14 mouse cellular contexts compared by ENCODE assay signal in genomic region chr9:117926700-117927465, GRCm38 (mm10).
DNase-seq lines count a peak whose midpoint lies in the region; ATAC-seq and TF ChIP-seq lines count a peak whose summit lies in the region.
"Had no signal": no experiment of that assay in that cellular context is flagged by ENCODE, and none has a peak within 500 bp of the region (broad histone marks: within the 10 kb centered on the region; RNA-seq: fewer than 3 reads in every experiment).

No protein-coding gene starts in this region.

- H3ac ChIP-seq in myocyte (ENCODE audit: control insufficient read depth, insufficient read length), result no peak overlapping the region

- H3K4me1 ChIP-seq in forebrain, postnatal 0 days (ENCODE audit: insufficient read depth), result no peaks in the 10 kb centered on the region
- H3K4me1 ChIP-seq in forebrain, embryonic 11.5 days (replicated peaks; ENCODE audit: control insufficient read depth, insufficient read depth, low read length), result no peaks in the 10 kb centered on the region; the same call in 1 of the 2 replicates
- H3K4me1 ChIP-seq: embryonic facial prominence, embryonic 12.5 days had no signal

- H3K79me2 ChIP-seq in myocyte (ENCODE audit: control insufficient read depth, insufficient read depth), result no peaks in the 10 kb centered on the region

- H3K4me2 ChIP-seq in myocyte (ENCODE audit: low read depth), result peak overlapping the region; percentile 51
- no peak overlapping the region for H3K4me2 ChIP-seq in forebrain, postnatal 0 days (ENCODE audit: low read depth)
- H3K4me2 ChIP-seq in forebrain, embryonic 11.5 days (ENCODE audit: low read depth, low read length, severe bottlenecking), result no peak overlapping the region
- H3K4me2 ChIP-seq: embryonic facial prominence, embryonic 12.5 days had no signal

- H3K36me3 ChIP-seq in myocyte (ENCODE audit: control insufficient read depth, insufficient read depth), result no peaks in the 10 kb centered on the region
- H3K36me3 ChIP-seq in forebrain, postnatal 0 days (ENCODE audit: insufficient read depth), result no peaks in the 10 kb centered on the region
- no peaks in the 10 kb centered on the region for H3K36me3 ChIP-seq in forebrain, embryonic 11.5 days (ENCODE audit: control insufficient read depth, insufficient read depth, low read length)
- H3K36me3 ChIP-seq: embryonic facial prominence, embryonic 12.5 days had no signal

- ATAC-seq in frontal cortex, adult (ENCODE audit: low TSS enrichment), result peak; percentile 97
- ATAC-seq in forebrain, postnatal 0 days, result no peak
- ATAC-seq in forebrain, embryonic 11.5 days (replicated peaks; ENCODE audit: low FRiP score), result no peak
- ATAC-seq: forebrain, embryonic 14.5 days; lung, postnatal 0 days had no signal

- H3K9ac ChIP-seq in forebrain, postnatal 0 days, result no peak overlapping the region
- no peak overlapping the region for H3K9ac ChIP-seq in forebrain, embryonic 11.5 days (ENCODE audit: low read length)
- H3K9ac ChIP-seq: embryonic facial prominence, embryonic 12.5 days had no signal

- 89% methylated on average over 5 of the region's 5 CpGs for WGBS in forebrain, postnatal 0 days
- WGBS in forebrain, embryonic 11.5 days, result 89% methylated on average over 5 of the region's 5 CpGs

- H3K27me3 ChIP-seq in myocyte (ENCODE audit: control insufficient read depth, insufficient read depth, insufficient read length), result no peaks in the 10 kb centered on the region
- H3K27me3 ChIP-seq in forebrain, postnatal 0 days (ENCODE audit: insufficient read depth, low read length), result no peaks in the 10 kb centered on the region
- no peaks in the 10 kb centered on the region for H3K27me3 ChIP-seq in forebrain, embryonic 11.5 days (ENCODE audit: control insufficient read depth, insufficient read depth, low read length)
- H3K27me3 ChIP-seq: embryonic facial prominence, embryonic 12.5 days had no signal

- TF ChIP-seq POLR2A in myocyte (IDR thresholded peaks at IDR 0.05; ENCODE audit: insufficient read length, low read depth), result no peak

- H3K9me3 ChIP-seq in forebrain, postnatal 0 days (ENCODE audit: low read length), result no peaks in the 10 kb centered on the region
- H3K9me3 ChIP-seq in forebrain, embryonic 11.5 days (ENCODE audit: control insufficient read depth, low read length), result no peaks in the 10 kb centered on the region
- H3K9me3 ChIP-seq: embryonic facial prominence, embryonic 12.5 days had no signal

- no peak for TF ChIP-seq CTCF in forebrain, postnatal 0 days (IDR thresholded peaks at IDR 0.05; ENCODE audit: low read depth)

- no peak for DNase-seq in frontal cortex, postnatal 14 days (ENCODE audit: low spot score in 2 of 2)
- DNase-seq in CD4-positive helper T cell, adult 2 months (ENCODE audit: low read depth, low spot score), result peak; percentile 86
- DNase-seq in fibroblast of lung, adult 2 months (ENCODE audit: low read depth), result peak; percentile 14
- DNase-seq in forebrain, postnatal 0 days, result no peak
- DNase-seq in kidney, postnatal 4 days, result no peak
- DNase-seq in forebrain, embryonic 11.5 days (ENCODE audit: low spot score), result no peak
- DNase-seq: cerebellum, adult 8-10 months; heart, adult 11 months; kidney, adult 8-10 months had no signal

- no peak overlapping the region for H3K27ac ChIP-seq in forebrain, postnatal 0 days (ENCODE audit: low read depth, low read length)
- no peak overlapping the region for H3K27ac ChIP-seq in forebrain, embryonic 11.5 days (ENCODE audit: low read depth, low read length)
- H3K27ac ChIP-seq: embryonic facial prominence, embryonic 12.5 days had no signal

- H3K4me3 ChIP-seq in myocyte, result no peak overlapping the region
- H3K4me3 ChIP-seq in forebrain, postnatal 0 days (ENCODE audit: low read depth, low read length), result no peak overlapping the region
- H3K4me3 ChIP-seq in forebrain, embryonic 11.5 days (ENCODE audit: low read depth, low read length), result no peak overlapping the region
- H3K4me3 ChIP-seq: embryonic facial prominence, embryonic 12.5 days had no signal

TF ChIP-seq in myocyte, 11 proteins besides CTCF, POLR2A, EP300 and RAD21:
- peak; percentile 38 for TF ChIP-seq TCF12 (IDR thresholded peaks at IDR 0.05; ENCODE audit: insufficient read depth, poor library complexity, severe bottlenecking)
- TF ChIP-seq SRF (IDR thresholded peaks at IDR 0.05; ENCODE audit: control insufficient read depth, insufficient read length, low read depth), result no peak
- TF ChIP-seq MYOG (IDR thresholded peaks at IDR 0.05; ENCODE audit: control insufficient read depth in 1 of 3, insufficient read depth in 1 of 3, insufficient read length in 2 of 3, low read depth in 2 of 3), result peak; percentile 37 to 76 (median 74)
- TF ChIP-seq TCF3 (IDR thresholded peaks at IDR 0.05; ENCODE audit: insufficient read length, low read depth), result peak; percentile 46
- peak in 2 of 3 experiments; percentile 90 to 91 for TF ChIP-seq MYOD1 (IDR thresholded peaks at IDR 0.05; ENCODE audit: control insufficient read depth in 1 of 3, insufficient read length in 2 of 3, low read depth in 2 of 3)

Comparison
In these comparisons a context has a peak if more than half of its experiments do, and no peak if none do; other contexts are left out.
1. DNase-seq: peak in CD4-positive helper T cell, adult 2 months (single experiment) and fibroblast of lung, adult 2 months (single experiment); none in frontal cortex, postnatal 14 days (0 of 2), forebrain, postnatal 0 days (single experiment), kidney, postnatal 4 days (0 of 2) and forebrain, embryonic 11.5 days (single experiment).